Mouse (Mus musculus): ENCODE data around the gene Qprt.

Qprt gene

DNA sequence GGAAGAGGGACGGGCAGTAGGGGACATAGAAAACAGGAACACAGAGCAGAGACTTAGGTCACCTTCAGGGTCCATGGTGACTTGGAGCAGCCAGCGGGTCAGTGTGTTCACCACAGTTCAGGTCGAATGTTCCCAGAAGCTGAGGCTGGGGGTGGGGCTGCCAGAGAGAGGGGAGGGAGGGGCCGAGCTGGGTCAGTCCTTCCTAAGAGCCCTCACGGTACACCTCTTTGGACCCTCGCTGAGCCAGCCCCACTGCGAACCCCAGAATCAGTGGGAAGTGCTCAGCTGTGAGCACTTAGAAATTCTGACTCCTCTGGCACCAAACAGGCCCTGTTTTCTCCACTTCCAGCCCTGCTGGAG, at the start of gene Qprt:
Gene Qprt (minus strand): TSS at position 316 of the 360 bp plus-strand sequence.
- no peak for DNase-seq

DNA sequence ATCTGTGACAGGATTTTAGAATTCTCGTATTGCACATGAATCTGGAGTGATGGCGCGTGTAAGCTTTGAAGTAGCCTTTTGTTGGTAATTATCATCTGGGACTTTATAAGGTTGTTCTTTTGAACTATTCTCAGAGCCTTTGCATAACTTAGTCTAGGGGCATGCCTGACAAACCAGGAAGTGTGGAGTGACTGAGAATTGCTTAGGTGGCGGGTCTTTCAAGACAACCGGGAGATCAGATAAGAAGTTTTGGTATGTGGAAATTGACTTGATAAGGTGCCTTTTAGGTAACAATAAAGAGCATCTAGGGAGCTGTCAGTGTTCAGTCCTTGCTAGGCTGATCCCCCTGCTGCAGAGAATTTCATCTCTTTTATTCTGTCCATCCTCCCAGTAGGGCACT, 44.5 kb upstream of the Qprt start:
- no peak for DNase-seq

DNA sequence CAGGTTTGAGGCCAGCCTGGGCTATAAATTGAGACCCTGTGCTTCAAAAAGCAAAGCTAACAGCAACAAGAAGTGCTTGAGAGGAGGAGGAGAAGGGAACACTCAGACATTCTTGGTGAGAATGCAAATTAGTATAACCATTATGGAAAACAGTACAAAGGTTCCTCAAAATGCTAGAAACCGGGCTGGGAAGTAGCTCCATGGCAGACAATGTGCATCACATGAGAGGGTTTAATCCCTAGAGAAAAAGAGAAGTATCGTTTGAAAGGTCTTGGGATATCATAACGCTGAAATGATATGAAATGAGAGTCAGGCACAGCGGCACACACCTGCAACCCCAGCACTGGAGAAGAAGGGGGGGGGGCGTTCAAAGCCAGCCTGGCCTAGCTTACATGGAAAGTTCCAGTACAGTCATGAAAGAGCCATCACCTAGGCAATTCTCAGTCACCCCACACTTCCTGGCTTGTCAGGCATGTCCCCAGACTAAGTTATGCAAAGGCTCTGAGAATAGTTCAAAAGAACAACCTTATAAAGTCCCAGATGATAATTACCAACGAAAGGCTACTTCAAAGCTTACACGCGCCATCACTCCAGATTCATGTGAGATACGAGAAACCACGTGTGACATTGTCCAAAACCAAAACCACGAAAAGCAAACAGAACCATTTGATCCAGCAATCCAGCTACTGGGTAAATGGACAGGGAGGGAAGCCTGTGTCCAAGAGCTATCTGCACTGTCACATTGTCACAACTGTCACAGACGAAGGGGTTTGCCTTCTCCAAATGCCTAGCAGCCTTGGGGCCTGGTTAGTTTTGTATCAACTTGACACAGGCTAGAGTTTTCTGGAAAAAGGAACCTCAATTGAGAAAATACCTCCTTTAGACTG, 43.8 kb upstream of the Qprt start:
- DNase-seq, result no peak

- no peak for DNase-seq
Observed at GRCm38 (mm10) chr7:127164002-127164401, 42.0 kb upstream of the Qprt start.

- DNase-seq, result no peak
Observed at GRCm38 (mm10) chr7:127162546-127162945, 40.5 kb upstream of the Qprt start.

DNA sequence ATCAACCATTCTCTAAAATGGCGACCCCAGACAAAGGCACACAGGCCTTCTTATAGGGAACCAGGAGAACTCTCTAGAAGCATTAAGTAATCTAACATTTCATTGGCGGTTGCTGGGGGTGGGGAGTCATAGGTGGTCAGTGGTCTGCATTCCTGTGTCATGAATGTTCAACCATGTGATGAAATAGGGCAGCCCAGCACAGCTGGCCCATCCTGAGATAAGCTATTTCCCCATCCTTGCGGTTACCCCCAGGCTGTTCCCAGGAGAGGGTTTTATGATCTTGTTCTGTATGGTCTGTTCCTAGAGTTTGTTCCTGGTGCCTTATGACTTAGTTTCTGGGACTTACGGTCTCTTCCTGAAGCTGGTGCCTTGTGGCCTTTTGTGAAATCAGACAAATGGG, 35.5 kb upstream of the Qprt start:
- DNase-seq, result no peak

- no peak for DNase-seq
Observed at GRCm38 (mm10) chr7:127153477-127153876, 31.5 kb upstream of the Qprt start.

DNA sequence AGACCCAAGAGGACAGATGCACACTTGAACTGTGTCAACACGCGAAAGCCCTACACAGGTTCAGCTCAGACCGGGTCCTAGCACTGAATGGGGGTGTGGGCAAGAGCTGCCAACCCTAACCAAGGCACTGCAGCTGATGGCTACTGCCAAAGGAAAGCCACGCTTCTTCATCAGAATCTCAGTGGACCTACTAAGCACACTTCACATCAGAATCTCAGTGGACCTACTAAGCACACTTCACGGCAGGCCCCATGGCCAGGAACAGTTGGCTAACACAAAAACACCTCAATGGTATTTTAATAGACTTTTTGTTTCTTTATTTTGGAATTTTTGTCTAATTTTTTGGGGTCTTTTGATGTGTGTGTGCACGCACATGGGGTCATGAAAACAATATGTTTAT, 30.4 kb upstream of the Qprt start:
- DNase-seq, result no peak

GRCm38 (mm10) chr7:127147901-127148300, 25.9 kb upstream of the Qprt start:
- DNase-seq, result no peak

DNA sequence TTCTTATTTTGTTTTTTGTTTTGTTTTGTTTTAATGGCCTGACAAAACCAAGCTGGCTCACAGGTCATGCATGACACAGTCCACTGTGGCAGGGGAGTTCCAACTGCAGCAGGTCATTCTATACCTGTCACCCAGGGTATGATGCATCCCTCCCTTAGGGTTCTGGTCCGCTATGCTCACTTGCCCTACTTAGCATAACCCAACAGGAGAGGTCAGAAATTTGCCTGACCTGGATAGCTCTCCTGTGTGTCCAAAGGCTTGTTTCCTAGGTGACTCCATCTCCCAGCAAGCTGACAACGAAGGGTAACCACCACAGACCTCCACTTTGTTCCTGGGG, 24.2 kb upstream of the Qprt start:
- DNase-seq, result no peak

DNA sequence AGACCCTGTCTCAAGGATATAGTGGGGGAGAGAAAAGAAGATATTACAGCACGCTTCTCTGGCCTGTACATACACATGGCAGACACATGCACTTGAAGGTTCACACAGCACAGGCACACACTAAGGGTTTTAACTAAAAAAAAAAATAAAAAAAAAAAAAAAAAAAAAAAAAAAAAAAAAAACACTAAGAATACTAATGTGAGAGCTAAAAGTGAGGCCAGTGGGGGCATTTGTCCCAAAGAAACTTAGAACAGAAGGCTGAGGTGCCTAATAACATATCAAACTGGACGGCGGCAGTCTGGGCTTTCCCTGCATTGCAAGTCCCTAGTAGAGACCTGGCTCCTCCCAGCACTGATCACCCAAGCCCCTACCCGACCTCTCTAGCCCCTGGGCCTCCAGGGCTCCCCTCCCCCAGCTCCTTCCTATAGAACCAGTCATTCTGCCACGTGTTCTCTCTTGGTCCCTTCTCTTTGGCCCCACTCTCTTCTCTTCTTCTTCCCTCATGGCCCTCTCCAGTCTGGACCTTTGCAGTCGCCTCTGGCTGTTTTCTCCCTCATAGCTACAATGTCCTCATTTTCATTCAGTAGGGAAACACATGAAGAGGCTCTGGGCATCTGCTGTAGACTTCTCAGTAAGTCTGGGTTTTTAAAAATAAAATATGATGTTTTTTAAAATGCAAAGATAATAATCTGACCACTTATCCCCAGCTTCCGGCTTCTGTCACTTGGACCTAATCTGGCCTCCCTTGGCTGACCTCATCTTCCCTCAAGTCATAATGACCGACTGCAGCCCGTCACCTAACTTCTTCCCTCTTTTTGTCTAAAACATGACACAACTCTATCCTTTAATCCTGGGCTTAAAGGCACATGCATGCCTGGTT, 23.6 kb upstream of the Qprt start:
- no peak for DNase-seq

DNA sequence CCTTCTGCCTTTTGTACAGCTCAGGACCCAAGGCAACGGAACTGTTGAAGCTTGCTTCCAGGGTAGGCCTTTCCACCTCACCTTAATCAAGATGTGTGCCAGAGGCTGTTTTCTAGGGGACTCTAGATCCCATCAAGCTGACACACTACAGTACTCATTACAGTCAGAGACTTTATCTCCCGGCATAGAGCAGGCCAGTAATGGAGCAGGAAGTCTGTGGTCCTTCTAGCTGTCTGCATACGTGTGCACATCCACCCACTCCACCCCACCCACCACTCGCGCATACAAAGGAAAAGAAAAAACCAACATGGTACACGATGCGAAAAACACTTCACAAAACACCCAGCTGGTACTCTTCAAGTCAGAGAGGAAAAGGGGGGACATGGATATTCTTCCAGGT, 22.4 kb upstream of the Qprt start:
- DNase-seq, result no peak

DNA sequence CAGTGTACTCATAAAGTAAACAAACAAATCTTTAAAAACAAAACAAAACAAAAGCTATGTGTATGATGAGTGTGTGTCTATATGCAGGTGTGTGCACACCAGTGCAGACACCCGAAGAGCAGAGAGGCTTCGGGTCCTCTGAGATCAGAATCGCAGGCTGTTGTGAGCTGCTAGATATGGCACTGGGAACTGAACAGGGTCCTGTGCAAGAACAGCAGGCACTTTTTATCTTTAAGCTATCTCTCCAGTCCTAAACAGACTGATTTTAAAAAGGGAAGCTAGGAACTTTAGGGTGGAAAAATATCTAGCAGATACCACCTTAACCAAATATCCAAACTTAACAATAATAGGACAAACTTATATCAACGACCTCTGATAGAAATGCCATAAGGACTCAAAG, 20.6 kb upstream of the Qprt start:
- no peak for DNase-seq

- DNase-seq, result no peak
Observed at GRCm38 (mm10) chr7:127142214-127142613, 20.2 kb upstream of the Qprt start.

GRCm38 (mm10) chr7:127140623-127141404, 18.8 kb upstream of the Qprt start:
- no peak for DNase-seq

DNA sequence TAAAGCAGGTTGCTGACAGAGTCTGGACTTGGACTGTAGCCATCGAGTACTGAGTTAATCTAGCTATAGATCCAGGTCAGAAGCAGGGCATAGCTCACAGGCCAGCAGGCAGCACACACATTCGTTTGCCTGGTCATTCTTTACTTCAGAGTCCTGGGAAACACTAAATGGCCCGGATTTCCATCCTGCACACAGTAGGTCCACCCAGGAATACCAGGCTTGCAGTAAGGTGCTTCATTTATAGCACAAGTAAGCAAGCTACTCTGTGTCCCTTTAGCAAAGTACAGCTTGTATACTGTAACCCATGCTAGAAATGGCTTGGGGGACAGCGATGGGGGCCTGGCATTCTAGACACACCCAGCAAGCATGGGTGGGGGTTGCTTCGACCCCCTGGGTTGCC, 17.5 kb upstream of the Qprt start:
- no peak for DNase-seq

- no peak for DNase-seq
Observed at GRCm38 (mm10) chr7:127139100-127139499, 17.1 kb upstream of the Qprt start.

DNA sequence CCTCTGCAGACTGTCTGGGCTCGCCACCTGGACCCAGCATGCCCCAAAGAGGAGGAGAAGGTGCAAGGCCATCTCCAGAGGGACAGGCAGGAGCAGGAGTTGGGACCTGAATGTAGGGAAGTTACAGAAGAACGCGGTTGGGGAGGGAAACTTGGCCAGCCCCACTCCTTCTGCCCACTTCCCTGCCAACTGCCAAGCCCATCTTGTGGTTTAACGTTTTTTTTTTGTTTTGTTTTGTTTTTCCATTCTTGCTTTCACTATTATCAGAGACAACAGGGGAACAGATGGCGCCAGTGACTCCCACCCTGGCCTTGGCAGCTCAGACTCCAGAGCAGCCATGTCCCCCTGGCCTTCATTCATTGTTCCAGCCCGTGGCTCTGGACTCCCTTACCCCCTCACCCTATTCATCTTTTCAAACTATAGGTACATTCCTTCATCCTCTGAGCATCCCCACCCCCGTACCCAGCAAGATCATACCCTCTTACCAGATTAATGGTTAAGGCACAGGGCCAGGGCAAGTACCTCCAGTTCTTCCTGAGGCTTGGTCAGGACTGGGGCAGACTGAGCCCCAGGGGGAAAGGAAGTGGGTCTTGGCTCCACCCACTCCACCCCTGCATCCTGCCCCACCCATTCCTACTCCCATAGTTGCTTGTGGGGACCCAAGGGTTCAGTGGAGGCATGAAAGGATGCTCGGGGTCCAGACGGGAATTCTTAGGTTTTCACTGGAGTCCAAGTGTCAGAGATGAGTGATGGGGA, 15.4 kb upstream of the Qprt start, which contains the start of gene Spn:
Gene Spn (minus strand): TSS at position 562 of the 756 bp plus-strand sequence.
- DNase-seq, result no peak

DNA sequence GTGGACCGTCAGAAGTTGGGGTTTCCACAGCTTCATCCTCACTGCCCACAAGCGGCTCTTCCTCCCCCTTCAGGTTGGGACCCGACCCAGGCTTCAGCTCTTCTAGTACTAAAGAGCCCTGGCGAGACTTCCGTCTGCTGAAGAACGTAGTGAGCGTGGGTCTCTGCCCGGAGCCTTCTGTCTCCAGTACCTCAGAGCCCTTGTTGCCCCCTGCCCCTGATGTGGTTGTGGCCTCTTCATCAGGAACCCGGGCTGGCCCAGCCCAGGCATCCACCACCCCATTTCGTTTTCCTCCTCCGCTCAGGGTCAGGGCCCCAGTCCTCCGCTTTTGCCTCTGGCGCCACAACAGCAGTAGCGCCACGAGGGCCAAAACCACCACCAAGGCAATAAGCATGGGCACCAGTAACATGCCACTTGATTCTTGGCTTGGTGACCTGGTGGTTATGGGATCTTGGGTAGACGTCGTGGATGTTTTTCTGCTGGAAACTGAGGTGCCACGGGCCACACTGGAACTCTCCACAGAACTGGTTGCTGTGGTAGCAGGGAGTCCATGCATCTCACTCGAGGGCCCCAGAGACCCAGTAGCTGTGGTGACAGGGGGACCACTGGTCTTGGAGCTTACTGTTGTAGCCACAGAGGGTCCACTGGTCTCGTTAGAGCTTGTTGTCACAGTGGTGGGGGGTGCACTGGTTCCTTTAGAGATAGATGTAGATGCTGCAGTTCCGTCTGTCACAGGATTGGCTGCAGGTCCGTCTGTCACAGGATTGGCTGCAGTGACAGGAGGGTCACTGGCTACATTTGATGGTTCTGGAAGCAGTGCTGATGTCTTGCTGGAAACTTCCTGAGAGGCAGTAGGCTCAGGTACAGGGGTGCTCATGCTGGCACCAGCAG, 14.4 kb upstream of the Qprt start:
- DNase-seq, result no peak

GRCm38 (mm10) chr7:127134821-127135447, 12.9 kb upstream of the Qprt start:
- DNase-seq, result no peak

- no peak for DNase-seq
Observed at GRCm38 (mm10) chr7:127133125-127133524, 11.1 kb upstream of the Qprt start.

Measured in cerebellum, adult 11 months (tissue).